8 mouse cellular contexts compared by ENCODE assay signal in the genomic region with DNA sequence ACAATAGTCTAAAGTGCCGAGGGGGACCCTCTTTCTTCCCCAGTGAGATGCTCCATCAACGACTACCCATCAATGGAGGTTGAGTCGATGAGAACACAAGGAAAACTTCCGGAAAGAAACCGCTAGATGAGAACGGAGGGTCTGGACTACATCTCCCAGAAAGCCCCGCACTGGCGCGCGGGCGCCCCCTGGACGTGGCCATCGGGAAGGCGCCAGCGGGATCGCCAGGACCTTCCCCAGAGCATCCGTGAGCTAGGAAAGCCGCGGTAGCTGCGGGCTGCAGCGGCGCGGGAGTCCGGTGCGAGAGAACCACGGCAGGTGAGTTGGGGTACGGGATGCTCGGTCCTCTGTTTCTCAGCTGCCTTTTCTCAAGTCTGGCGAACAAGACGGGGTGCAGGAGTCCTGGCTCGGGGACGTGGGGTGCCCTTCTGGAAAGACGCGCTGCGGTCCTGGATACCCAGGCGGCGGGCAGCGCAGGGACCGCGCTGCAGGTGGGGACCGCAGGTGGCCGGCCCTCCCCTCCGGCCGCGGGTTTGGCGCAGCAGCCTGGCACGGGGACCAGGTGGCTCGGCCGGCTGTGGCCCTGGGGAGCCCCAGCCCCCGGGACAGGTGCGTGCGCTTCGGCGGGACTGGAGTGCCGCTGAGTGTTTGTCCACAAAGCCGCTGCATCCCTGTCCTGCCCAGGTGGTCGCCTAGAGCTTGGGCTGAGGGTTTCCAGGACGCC. TPM values are rescaled to one million over a fixed set of nuclear protein-coding genes. Genes with fewer than 3 reads are reported as not detected.
A peak's percentile ranks its signal among the peaks of the same experiment; 100 is the strongest.
DNase-seq lines count a peak whose midpoint lies in the region; TF ChIP-seq lines count a peak whose summit lies in the region.

A gene (plus strand): TSS at position 192 of the 724 bp plus-strand sequence.

- intact Hi-C loops in left cerebral cortex, adult 2 months (cut with DNase I): no loop called here

- peak; percentile 81 for TF ChIP-seq POLR2A in cortical plate, adult 2 months (IDR thresholded peaks at IDR 0.05; ENCODE audit: extremely low read depth, insufficient read depth, low read length)

- under 1% methylated on average over 58 of the region's 58 CpGs for WGBS in macrophage (ENCODE audit: missing documents)

- H3K27ac ChIP-seq in cortical plate, adult 2 months (ENCODE audit: insufficient read depth, low read length): peak within 1 kb of the TSS; percentile 90
- peak within 1 kb of the TSS; percentile 94 for H3K27ac ChIP-seq in left cerebral cortex, adult 2 months
- H3K27ac ChIP-seq in macrophage: no peak within 1 kb of the TSS

- H3K79me2 ChIP-seq in macrophage (ENCODE audit: inconsistent target): no peaks in the 10 kb centered on the region

- no peaks in the 10 kb centered on the region for H3K4me1 ChIP-seq in cortical plate, adult 2 months (ENCODE audit: control insufficient read depth, insufficient read depth, low read length)

- peak; percentile 67 for DNase-seq in adipocyte (ENCODE audit: low spot score)
- DNase-seq in gastrocnemius, adult 8-10 months (ENCODE audit: low spot score in 2 of 2): peak; percentile 86 to 87
- DNase-seq in hindlimb bud, embryonic 11.5 days (ENCODE audit: extremely low spot score, low read depth, low spot score): peak; percentile 64
- peak; percentile 94 to 99 for DNase-seq in left cerebral cortex, adult 2 months (ENCODE audit: extremely low spot score in 1 of 2, low spot score in 2 of 2)
- DNase-seq in retina, postnatal 7 days (ENCODE audit: low read depth, low spot score): peak; percentile 76
- peak; percentile 79 to 91 for DNase-seq in urinary bladder, adult 18-20 months (ENCODE audit: low spot score in 2 of 2)

- peak within 1 kb of the TSS; percentile 96 for H3K4me3 ChIP-seq in cortical plate, adult 2 months (ENCODE audit: insufficient read depth, low read length)
- peak within 1 kb of the TSS; percentile 96 for H3K4me3 ChIP-seq in left cerebral cortex, adult 2 months
- peak within 1 kb of the TSS; percentile 7; the same call in 1 of the 2 replicates for H3K4me3 ChIP-seq in macrophage (ENCODE audit: inconsistent target)

- TF ChIP-seq CTCF in cortical plate, adult 2 months (IDR thresholded peaks at IDR 0.05; ENCODE audit: extremely low read depth, insufficient read depth, low read length): peak; percentile 76
- TF ChIP-seq CTCF in left cerebral cortex, adult 2 months (IDR thresholded peaks at IDR 0.05): peak; percentile 98

- no peaks in the 10 kb centered on the region for H3K36me3 ChIP-seq in macrophage (ENCODE audit: inconsistent target)

RNA-seq across cellular contexts. Expression of the gene that starts here (rescaled TPM):
- 42.8 and 43.2 TPM in 2 replicates for polyA plus RNA-seq in cortical plate, adult 2 months (2012; rRNA removed)
- 1 to 10 TPM; 1.5 to 2.7 (median 1.7) TPM for total RNA-seq in gastrocnemius, adult 8-10 months (2022)
- 10 to 100 TPM; 69.6 to 74.4 TPM for total RNA-seq in left cerebral cortex, adult 2 months (2021)
- total RNA-seq in macrophage (2018; cell fraction: chromatin; rRNA removed): 100 to 1,000 TPM; 108 to 489 (median 223) TPM
- total RNA-seq in macrophage (2018; cell fraction: cytosol; rRNA removed): 10 to 100 TPM; 40.0 to 93.7 (median 56.5) TPM
- total RNA-seq in macrophage (2018; cell fraction: nucleus; rRNA removed): 100 to 1,000 TPM in 16 of 26 experiments, 10 to 100 TPM in 10; 62.2 to 262 (median 130) TPM
- 39.2 to 116 TPM (median 77.7 TPM) in 3 replicates for polyA plus RNA-seq in macrophage (2018)

Comparison
In these comparisons a context has a peak if more than half of its experiments do, and no peak if none do; other contexts are left out.
1. RNA of the gene that starts here (total RNA-seq): 69.6 to 74.4 TPM in left cerebral cortex, adult 2 months; 1.5 to 2.7 TPM in gastrocnemius, adult 8-10 months; every median in the first group is over 10 times any median in the second.
2. H3K4me3 ChIP-seq: peak in every context shown above with its lines; median percentile 96 in cortical plate, adult 2 months; 96 in left cerebral cortex, adult 2 months; 7 in macrophage.
3. Peak in every context shown above with its lines, with median percentiles within 50 percentile points of each other: DNase-seq.